Mouse (Mus musculus): ENCODE data around the gene Nbea.
"Not testable (repeated sequence)": the region's sequence is repeated elsewhere in the genome, so short reads cannot be mapped to it uniquely, and the experiment has no call there.

Nbea gene

GRCm38 (mm10) chr3:55664713-55665112, 518.8 kb downstream of the Nbea start:
- no peak for DNase-seq (ENCODE audit: low read depth, low spot score)

- DNase-seq (ENCODE audit: low read depth, low spot score) = peak; percentile 14
These were observed 521.6 kb downstream of the Nbea start for GRCm38 (mm10) chr3:55661678-55662445.

- DNase-seq (ENCODE audit: low read depth, low spot score) = peak; percentile 20
These were observed 523.2 kb downstream of the Nbea start for GRCm38 (mm10) chr3:55660261-55660838.

GRCm38 (mm10) chr3:55659558-55660215, 523.8 kb downstream of the Nbea start:
- DNase-seq (ENCODE audit: low read depth, low spot score) = peak; percentile 47

- no peak for DNase-seq (ENCODE audit: low read depth, low spot score)
These were observed 531.2 kb downstream of the Nbea start for GRCm38 (mm10) chr3:55652321-55652720.

GRCm38 (mm10) chr3:55651877-55652276, 531.6 kb downstream of the Nbea start:
- no peak for DNase-seq (ENCODE audit: low read depth, low spot score)

- no peak for DNase-seq (ENCODE audit: low read depth, low spot score)
These were observed 534.0 kb downstream of the Nbea start for GRCm38 (mm10) chr3:55649541-55649940.

- DNase-seq (ENCODE audit: low read depth, low spot score) = no peak
These were observed 535.2 kb downstream of the Nbea start for GRCm38 (mm10) chr3:55648299-55648698.

GRCm38 (mm10) chr3:55647176-55647575, 536.3 kb downstream of the Nbea start:
- DNase-seq (ENCODE audit: low read depth, low spot score) = no peak

GRCm38 (mm10) chr3:55646437-55646836, 537.1 kb downstream of the Nbea start:
- no peak for DNase-seq (ENCODE audit: low read depth, low spot score)

GRCm38 (mm10) chr3:55644035-55644618, 539.4 kb downstream of the Nbea start:
- DNase-seq (ENCODE audit: low read depth, low spot score) = no peak

- no peak for DNase-seq (ENCODE audit: low read depth, low spot score)
These were observed 545.8 kb downstream of the Nbea start for GRCm38 (mm10) chr3:55637660-55638059.

GRCm38 (mm10) chr3:55635542-55636172, 547.8 kb downstream of the Nbea start:
- DNase-seq (ENCODE audit: low read depth, low spot score) = no peak

GRCm38 (mm10) chr3:55627054-55627453, 556.4 kb downstream of the Nbea start:
- DNase-seq (ENCODE audit: low read depth, low spot score) = no peak

- not testable (repeated sequence) for DNase-seq (ENCODE audit: low read depth, low spot score)
These were observed 561.5 kb downstream of the Nbea start for GRCm38 (mm10) chr3:55621958-55622357.

GRCm38 (mm10) chr3:55618396-55618795, 565.1 kb downstream of the Nbea start:
- no peak for DNase-seq (ENCODE audit: low read depth, low spot score)

GRCm38 (mm10) chr3:55612459-55613115, 570.9 kb downstream of the Nbea start:
- DNase-seq (ENCODE audit: low read depth, low spot score) = no peak

GRCm38 (mm10) chr3:55612023-55612422, 571.5 kb downstream of the Nbea start:
- no peak for DNase-seq (ENCODE audit: low read depth, low spot score)

GRCm38 (mm10) chr3:55610191-55610590, 573.3 kb downstream of the Nbea start:
- no peak for DNase-seq (ENCODE audit: low read depth, low spot score)

- no peak for DNase-seq (ENCODE audit: low read depth, low spot score)
These were observed 583.2 kb downstream of the Nbea start for GRCm38 (mm10) chr3:55600286-55600685.

- DNase-seq (ENCODE audit: low read depth, low spot score) = no peak
These were observed 584.0 kb downstream of the Nbea start for GRCm38 (mm10) chr3:55599366-55600085.

Data from CD4-positive, CD25-positive, alpha-beta regulatory T cell, adult 2 months (primary cell).